Mouse (Mus musculus): Measurements from ENCODE around the gene Phkg1.
"Not testable (repeated sequence)": the region's sequence is repeated elsewhere in the genome, so short reads cannot be mapped to it uniquely, and the experiment has no call there.

Phkg1 gene

DNA sequence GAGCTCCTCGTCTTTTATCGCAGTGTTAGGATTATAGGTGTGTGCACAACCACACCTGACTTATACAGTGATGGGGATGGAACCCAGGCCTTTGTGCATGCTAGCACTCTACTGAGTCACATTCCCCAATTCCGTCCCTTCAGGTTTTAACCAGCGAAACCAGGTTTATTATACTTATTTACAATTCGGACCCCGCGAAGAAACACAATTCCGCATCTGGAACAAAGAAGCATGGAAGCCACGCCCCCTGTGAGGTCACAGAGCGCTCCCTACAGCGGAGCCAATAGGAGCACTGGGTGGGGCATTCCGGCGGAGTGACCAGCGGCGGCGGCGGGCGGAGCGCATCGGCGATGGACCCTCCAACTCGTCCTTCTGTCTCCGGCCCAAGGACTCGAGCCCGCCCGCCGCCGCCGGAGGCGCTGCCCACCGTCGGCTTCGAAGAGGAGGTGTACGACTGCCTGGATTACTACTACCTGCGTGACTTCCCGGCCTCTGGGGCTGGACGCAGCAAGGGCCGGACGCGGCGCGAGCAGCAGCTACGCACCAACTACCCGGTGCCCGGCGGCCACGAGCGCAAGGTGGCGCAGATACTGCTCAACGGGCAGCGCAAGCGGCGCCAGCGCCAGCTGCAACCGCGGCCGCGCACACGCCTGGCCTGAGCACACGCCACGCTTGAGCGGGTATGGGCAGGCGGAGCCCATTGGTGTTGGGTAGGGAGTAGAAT is 10.1 kb upstream of the Phkg1 start, which contains the start of gene Nupr1l:
Nupr1l (plus strand) TSS at position 299 of the 724 bp plus-strand sequence.
- peak; percentile 86 for DNase-seq (ENCODE audit: low read depth, low spot score)

DNA sequence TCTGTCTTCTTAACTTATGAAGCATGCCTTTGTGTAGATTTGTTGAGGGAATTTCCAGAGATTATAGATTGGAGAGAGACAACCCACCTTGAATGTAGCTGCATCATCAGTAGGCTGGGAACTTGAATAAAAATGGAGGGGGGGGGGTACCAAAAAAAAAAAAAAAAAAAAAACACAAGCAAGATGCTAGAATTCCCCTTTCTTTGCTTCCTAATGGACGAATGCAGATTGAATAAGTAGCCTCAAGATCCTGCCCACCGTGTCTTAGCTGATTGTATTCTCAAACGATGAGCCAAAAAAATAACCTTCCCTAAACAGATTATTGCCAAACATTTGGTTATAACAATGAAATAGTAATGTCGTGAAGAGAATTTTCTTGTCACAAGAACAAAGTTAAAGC is 9.4 kb upstream of the Phkg1 start:
- DNase-seq (ENCODE audit: low read depth, low spot score) = no peak

GRCm38 (mm10) chr5:129895198-129896088 is 2.9 kb downstream of the Phkg1 start, which contains the start of gene Zbed5:
Gene Zbed5, plus strand, starts transcription at chr5:129895723.
- peak; percentile 98 for DNase-seq (ENCODE audit: low read depth, low spot score)

DNA sequence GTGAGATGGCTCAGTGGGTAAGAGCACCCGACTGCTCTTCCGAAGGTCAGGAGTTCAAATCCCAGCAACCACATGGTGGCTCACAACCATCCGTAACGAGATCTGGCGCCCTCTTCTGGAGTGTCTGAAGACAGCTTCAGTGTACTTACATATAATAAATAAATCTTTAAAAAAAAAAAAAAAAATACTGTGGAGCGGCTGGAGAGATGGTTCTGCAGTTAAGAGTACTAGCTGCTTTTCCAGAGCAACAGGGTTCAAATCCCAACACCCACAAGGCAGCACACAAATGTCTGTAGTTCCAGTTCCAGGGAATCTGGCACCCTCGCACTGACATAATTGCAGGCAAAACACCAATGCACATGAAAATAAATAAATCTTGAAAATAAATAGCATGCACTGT is 8.0 kb downstream of the Phkg1 start:
- not testable (repeated sequence) for DNase-seq (ENCODE audit: low read depth, low spot score)

GRCm38 (mm10) chr5:129886911-129887636 is 11.3 kb downstream of the Phkg1 start, which contains the start of gene Chchd2:
Gene Chchd2, minus strand, starts transcription at chr5:129887470.
- DNase-seq (ENCODE audit: low read depth, low spot score) = peak; percentile 98

- peak; percentile 40 for DNase-seq (ENCODE audit: low read depth, low spot score)
These were observed 12.1 kb downstream of the Phkg1 start for GRCm38 (mm10) chr5:129886271-129886670.

DNA sequence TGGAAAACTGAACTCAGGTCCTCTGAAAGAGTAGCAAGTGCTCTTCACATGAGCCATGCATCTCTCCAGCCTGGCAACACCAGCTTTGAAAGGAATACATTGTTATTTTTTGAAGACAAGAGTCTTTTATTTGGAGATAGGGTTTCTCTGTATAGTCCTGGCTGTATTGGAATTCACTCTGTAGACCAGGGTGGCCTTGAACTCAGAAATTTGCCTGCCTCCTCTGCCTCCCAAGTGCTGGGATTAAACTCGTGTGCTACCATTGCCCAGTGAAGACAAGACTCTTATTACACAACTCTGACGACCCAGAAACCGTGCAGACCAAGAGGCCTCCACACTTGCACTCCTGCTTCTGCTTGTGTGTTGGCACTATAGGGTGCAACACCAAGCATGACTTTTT is 18.5 kb downstream of the Phkg1 start:
- no peak for DNase-seq (ENCODE audit: low read depth, low spot score)

- DNase-seq (ENCODE audit: low read depth, low spot score) = peak; percentile 63
These were observed 19.4 kb downstream of the Phkg1 start for GRCm38 (mm10) chr5:129878946-129879345.

DNA sequence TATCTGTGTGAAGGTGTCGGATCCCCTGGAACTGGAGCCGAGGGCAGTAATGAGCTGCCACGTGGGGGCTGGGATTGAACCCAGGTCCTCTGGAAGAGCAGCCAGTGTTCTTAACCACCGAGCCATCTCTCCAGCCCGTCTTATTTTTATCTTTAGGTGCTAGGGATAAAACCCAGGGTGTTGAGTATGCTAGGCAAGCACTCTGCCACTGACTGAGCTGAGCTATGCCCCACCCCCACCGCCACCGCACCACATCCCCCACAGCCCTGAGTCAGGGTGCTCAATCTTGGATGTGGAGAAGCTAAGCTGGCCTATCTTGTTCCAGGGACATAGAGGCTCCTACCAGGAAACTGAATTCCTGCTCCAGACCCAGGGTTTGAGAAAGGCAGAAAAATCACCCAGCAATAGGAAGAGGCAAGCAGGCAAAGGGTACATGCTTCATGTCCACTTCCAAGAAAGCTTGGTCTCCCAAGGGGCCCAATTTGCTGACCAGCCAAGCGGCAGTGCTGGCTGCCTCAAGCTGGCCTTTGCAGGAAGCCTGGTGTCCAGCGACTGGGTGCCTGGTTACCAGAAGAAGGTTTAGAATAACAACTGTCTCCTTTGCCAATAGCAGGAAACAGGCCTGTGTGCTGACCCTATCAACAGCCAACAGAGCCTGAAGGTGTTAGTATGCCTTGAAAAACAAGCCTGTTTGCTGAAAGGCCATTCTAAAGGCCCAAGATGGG is 20.5 kb downstream of the Phkg1 start:
- DNase-seq (ENCODE audit: low read depth, low spot score) = no peak

DNA sequence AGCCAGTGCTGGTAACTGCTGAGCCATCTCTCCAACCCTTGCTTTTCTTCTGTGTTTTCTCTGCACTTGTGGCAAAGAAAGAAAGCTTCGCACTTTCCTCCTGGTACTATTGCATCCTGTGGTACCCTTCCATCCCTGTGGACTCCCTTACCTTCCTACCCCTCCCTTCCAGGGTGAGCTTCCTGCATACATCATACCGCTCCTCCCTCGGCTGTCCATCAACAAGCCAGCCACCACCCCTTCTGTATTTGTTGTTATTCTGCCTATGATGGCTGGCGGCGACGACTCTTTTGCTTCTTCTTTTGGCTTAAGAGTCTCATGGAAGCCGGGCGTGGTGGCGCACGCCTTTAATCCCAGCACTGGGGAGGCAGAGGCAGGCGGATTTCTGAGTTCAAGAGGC is 23.3 kb downstream of the Phkg1 start:
- DNase-seq (ENCODE audit: low read depth, low spot score) = peak; percentile 58

GRCm38 (mm10) chr5:129873942-129874341 is 24.4 kb downstream of the Phkg1 start:
- peak; percentile 68 for DNase-seq (ENCODE audit: low read depth, low spot score)

DNA sequence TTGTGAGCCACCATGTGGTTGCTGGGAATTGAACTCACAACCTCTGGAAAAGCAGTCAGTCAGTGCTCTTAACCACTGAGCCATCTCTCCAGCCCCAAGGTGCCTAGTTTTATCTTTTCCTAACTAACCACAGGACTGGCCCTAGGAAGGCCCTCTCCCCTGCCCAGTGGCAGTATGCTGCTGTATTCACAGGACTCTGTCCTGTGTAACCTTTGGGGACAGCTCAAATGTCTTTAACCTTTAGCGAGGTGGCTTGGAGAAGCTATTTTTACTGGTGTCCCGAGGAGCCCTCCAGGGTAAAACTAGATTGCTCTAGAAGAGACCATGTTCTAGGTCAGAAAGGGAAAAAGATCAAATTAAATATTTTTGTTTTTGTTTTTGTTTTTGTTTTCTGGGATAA is 27.1 kb downstream of the Phkg1 start:
- no peak for DNase-seq (ENCODE audit: low read depth, low spot score)

DNA sequence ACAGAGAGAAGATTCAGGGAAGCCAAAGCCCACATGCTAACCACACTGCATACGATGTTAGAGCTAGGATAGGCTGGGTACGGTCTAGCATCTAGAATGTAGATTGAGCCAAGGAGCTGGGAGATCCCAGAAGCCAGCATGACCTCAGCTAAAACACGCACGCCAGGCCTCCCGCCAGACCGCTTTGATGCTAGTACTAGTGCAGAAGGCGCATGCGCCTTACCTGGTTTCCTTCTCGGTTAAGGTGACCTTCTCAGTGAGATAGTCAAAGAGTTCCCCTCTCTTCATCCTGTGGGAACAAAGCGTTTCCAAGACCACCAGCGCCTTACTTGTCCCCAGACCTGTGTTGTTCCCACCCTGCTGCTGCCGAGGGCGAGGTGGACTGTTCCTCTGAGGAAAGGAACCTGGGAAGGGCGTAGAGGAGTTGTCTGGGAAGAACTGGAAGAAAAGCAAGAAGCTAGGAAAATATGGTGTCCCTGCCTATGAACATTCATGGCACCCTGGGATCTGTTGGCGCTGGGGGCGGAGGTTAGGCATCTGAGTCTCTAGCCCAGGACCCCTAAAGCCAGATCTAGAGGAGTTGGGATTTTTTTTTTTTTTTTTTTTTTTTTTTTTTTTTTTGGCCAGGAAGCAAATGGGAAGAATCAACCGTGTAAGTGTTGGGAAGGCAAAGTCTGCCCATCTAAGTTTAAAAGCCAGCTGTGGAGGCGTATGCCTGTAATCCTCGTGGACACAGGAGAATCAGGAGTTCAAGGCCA is 28.9 kb downstream of the Phkg1 start:
- peak; percentile 95 for DNase-seq (ENCODE audit: low read depth, low spot score)

- no peak for DNase-seq (ENCODE audit: low read depth, low spot score)
These were observed 32.5 kb downstream of the Phkg1 start for GRCm38 (mm10) chr5:129865841-129866240.

- DNase-seq (ENCODE audit: low read depth, low spot score) = peak; percentile 83
These were observed 33.9 kb downstream of the Phkg1 start for GRCm38 (mm10) chr5:129864467-129864866.

GRCm38 (mm10) chr5:129862325-129862724 is 36.0 kb downstream of the Phkg1 start:
- DNase-seq (ENCODE audit: low read depth, low spot score) = peak; percentile 72

GRCm38 (mm10) chr5:129856414-129856813 is 41.9 kb downstream of the Phkg1 start:
- peak; percentile 65 for DNase-seq (ENCODE audit: low read depth, low spot score)

- DNase-seq (ENCODE audit: low read depth, low spot score) = no peak
These were observed 43.2 kb downstream of the Phkg1 start for GRCm38 (mm10) chr5:129855163-129855562.

DNA sequence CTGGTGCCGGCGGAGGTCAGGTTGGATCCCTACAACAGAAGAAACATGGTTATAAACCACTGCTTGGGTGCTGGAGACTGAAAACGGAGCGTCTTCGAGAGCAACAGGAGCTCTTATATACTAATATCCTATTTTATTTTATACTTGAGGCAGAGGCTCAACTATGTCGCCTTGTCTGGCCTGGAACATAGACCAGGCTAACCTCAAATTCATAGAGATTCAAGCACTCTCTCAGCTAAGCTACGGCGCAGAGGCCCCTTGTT is 50.9 kb downstream of the Phkg1 start:
- DNase-seq (ENCODE audit: low read depth, low spot score) = no peak

DNA sequence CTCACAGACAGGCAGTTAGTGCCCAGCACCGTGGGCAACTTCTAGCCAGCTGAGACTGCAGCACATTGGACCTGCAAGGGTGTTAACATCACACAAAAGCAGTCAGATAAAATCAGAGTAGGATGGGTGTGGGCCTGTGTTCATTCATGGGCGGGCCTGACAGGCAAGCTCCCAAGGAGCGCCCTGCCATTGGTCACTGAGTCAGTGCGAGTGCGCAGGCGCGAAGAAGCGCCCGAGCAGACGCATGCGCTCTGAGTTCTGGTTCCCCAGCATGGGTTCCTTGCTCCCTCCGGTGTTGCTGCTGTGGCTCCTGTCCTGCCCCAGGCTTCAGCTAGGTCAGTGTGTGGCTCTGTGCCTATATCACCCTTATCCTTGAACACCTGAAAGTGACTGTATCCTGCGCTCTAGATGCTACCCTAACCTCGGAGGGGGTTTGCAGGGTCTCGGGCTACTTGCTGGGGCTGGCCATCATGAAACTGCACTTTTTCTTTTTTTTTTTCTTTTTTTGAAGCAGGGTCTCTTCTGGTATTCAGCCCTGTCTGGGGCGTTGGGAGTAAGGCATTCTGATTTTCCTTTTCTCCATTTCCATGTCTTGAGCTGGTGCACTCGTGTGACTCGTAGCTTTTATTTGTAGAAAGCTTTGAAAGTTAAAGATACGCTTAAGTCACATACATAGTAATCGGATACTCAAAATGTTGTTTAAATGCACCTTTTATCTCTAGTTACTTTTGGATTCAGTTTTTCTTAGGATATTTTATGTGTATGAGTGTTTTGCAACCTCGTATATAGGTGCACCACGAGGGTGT is 51.4 kb downstream of the Phkg1 start, which contains the start of gene Sumf2:
Sumf2 (plus strand) TSS at position 235 of the 806 bp plus-strand sequence.
- peak; percentile 99 for DNase-seq (ENCODE audit: low read depth, low spot score)
